10 mouse cellular contexts compared by ENCODE assay signal in genomic region chr6:91307972-91308371, GRCm38 (mm10).
A peak's percentile ranks its signal among the peaks of the same experiment; 100 is the strongest.
DNase-seq lines count a peak whose midpoint lies in the region; ATAC-seq and TF ChIP-seq lines count a peak whose summit lies in the region.
"Had no signal": no experiment of that assay in that cellular context is flagged by ENCODE, and none has a peak within 500 bp of the region (broad histone marks: within the 10 kb centered on the region; RNA-seq: fewer than 3 reads in every experiment).

No protein-coding gene starts in this region.

- no peaks in the 10 kb centered on the region for H3K79me2 ChIP-seq in MEL (ENCODE audit: control insufficient read depth, insufficient read depth, low read length, poor library complexity)

- no peak overlapping the region for H3K27ac ChIP-seq in kidney, adult 2 months (ENCODE audit: insufficient read depth, low read depth, low read length)
- no peak overlapping the region for H3K27ac ChIP-seq in MEL (ENCODE audit: control insufficient read depth, low read depth, low read length)
- peak overlapping the region; percentile 74 for H3K27ac ChIP-seq in forebrain, embryonic 14.5 days (ENCODE audit: low read depth, low read length)
- H3K27ac ChIP-seq: embryonic facial prominence, embryonic 12.5 days had no signal

- no peaks in the 10 kb centered on the region for H3K4me1 ChIP-seq in kidney, adult 2 months (ENCODE audit: control insufficient read depth, insufficient read depth, low read length)
- H3K4me1 ChIP-seq in MEL (ENCODE audit: control insufficient read depth in 1 of 2, insufficient read depth in 2 of 2, low read length in 2 of 2) = peaks cover 0 to 3% of the 10 kb centered on the region in 2 experiments; a peak in 1 of 4 replicates
- peaks cover 1% of the 10 kb centered on the region; the same call in 1 of the 2 replicates for H3K4me1 ChIP-seq in forebrain, embryonic 14.5 days (ENCODE audit: control insufficient read depth, insufficient read depth, low read length)
- H3K4me1 ChIP-seq: embryonic facial prominence, embryonic 12.5 days had no signal

- no peaks in the 10 kb centered on the region for H3K36me3 ChIP-seq in kidney, adult 2 months (ENCODE audit: control insufficient read depth, insufficient read depth, low read length)
- H3K36me3 ChIP-seq in MEL (ENCODE audit: control insufficient read depth in 1 of 2, insufficient read depth in 2 of 2, low read length in 2 of 2) = no peaks in the 10 kb centered on the region
- H3K36me3 ChIP-seq in forebrain, embryonic 14.5 days (ENCODE audit: control insufficient read depth, insufficient read depth, low read length) = no peaks in the 10 kb centered on the region
- H3K36me3 ChIP-seq: embryonic facial prominence, embryonic 12.5 days had no signal

- H3K9ac ChIP-seq in MEL (ENCODE audit: control insufficient read depth, low read depth, low read length, poor library complexity, severe bottlenecking) = no peak overlapping the region
- no peak overlapping the region for H3K9ac ChIP-seq in forebrain, embryonic 14.5 days (ENCODE audit: low read length)
- H3K9ac ChIP-seq: embryonic facial prominence, embryonic 12.5 days had no signal

- peak; percentile 22 for DNase-seq in kidney, adult 2 months
- DNase-seq in kidney, adult 18-20 months = no peak
- DNase-seq in MEL (ENCODE audit: low read depth, low spot score) = no peak
- peak; percentile 97 for DNase-seq in forebrain, embryonic 14.5 days (ENCODE audit: low spot score)
- DNase-seq in lung, postnatal 10 days = peak; percentile 79
- no peak for DNase-seq in B cell, adult 2 months
- no peak for DNase-seq in thymus, postnatal 36 days
- DNase-seq: adrenal gland, postnatal 25 days; thymus, postnatal 4 days had no signal

- TF ChIP-seq EP300 in MEL (IDR thresholded peaks at IDR 0.05; ENCODE audit: low read depth in 1 of 2, low read length in 2 of 2) = no peak

- no peak for TF ChIP-seq POLR2A in kidney, adult 2 months (IDR thresholded peaks at IDR 0.05; ENCODE audit: low read depth, low read length)
- no peak for TF ChIP-seq POLR2A in MEL (IDR thresholded peaks at IDR 0.05; ENCODE audit: control insufficient read depth in 1 of 2, insufficient read depth in 1 of 2, low read depth in 1 of 2, low read length in 2 of 2, poor library complexity in 1 of 2)

- H3K4me2 ChIP-seq in forebrain, embryonic 14.5 days (ENCODE audit: low read length) = no peak overlapping the region
- H3K4me2 ChIP-seq: embryonic facial prominence, embryonic 12.5 days had no signal

- ATAC-seq in forebrain, embryonic 14.5 days = peak; percentile 87

- TF ChIP-seq RAD21 in MEL (IDR thresholded peaks at IDR 0.05; ENCODE audit: low read depth, low read length) = no peak

- no peaks in the 10 kb centered on the region for H3K27me3 ChIP-seq in kidney, adult 2 months (replicated peaks; ENCODE audit: control insufficient read depth, insufficient read depth, low read length)
- peaks cover 0 to 2% of the 10 kb centered on the region in 2 experiments; a peak in 2 of 4 replicates for H3K27me3 ChIP-seq in MEL (ENCODE audit: control insufficient read depth in 1 of 2, insufficient read depth in 2 of 2, low read length in 2 of 2)
- H3K27me3 ChIP-seq in forebrain, embryonic 14.5 days (replicated peaks; ENCODE audit: control insufficient read depth, insufficient read depth, low read length) = no peaks in the 10 kb centered on the region
- H3K27me3 ChIP-seq: embryonic facial prominence, embryonic 12.5 days had no signal

- H3K4me3 ChIP-seq in kidney, adult 2 months (ENCODE audit: insufficient read depth, low read depth, low read length) = no peak overlapping the region
- no peak overlapping the region for H3K4me3 ChIP-seq in MEL (ENCODE audit: control insufficient read depth in 1 of 2, insufficient read depth in 1 of 2, low read depth in 2 of 2, low read length in 2 of 2)
- no peak overlapping the region for H3K4me3 ChIP-seq in forebrain, embryonic 14.5 days (ENCODE audit: low read depth, low read length)
- H3K4me3 ChIP-seq: embryonic facial prominence, embryonic 12.5 days had no signal

- no peaks in the 10 kb centered on the region for H3K9me3 ChIP-seq in MEL (replicated peaks; ENCODE audit: insufficient read depth, low read length)
- no peaks in the 10 kb centered on the region for H3K9me3 ChIP-seq in forebrain, embryonic 14.5 days (replicated peaks; ENCODE audit: control insufficient read depth, low read length)
- H3K9me3 ChIP-seq: embryonic facial prominence, embryonic 12.5 days had no signal

- 29% methylated on average over 1 of the region's 1 CpGs for WGBS in kidney, adult 2 months
- 18% methylated on average over 1 of the region's 1 CpGs for WGBS in forebrain, embryonic 14.5 days

- TF ChIP-seq CTCF in kidney, adult 2 months (conservative IDR thresholded peaks at IDR 0.05; ENCODE audit: insufficient read depth, insufficient read length, low read depth, low read length) = no peak
- TF ChIP-seq CTCF in MEL (IDR thresholded peaks at IDR 0.05 in 2 of 3, conservative IDR thresholded peaks at IDR 0.05 in 1 of 3; ENCODE audit: control insufficient read depth in 1 of 3, insufficient read depth in 1 of 3, low read depth in 2 of 3, low read length in 3 of 3, poor library complexity in 1 of 3, severe bottlenecking in 1 of 3) = no peak

TF ChIP-seq in MEL, 35 proteins besides CTCF, POLR2A, EP300 and RAD21:
- TF ChIP-seq HCFC1 (IDR thresholded peaks at IDR 0.05; ENCODE audit: low read depth, low read length) (peak; percentile 31; the same call in 1 of the 2 replicates), TAL1 (IDR thresholded peaks at IDR 0.05; ENCODE audit: low read length) (no peak)

Comparison
In these comparisons a context has a peak if more than half of its experiments do, and no peak if none do; other contexts are left out.
1. DNase-seq: peak in kidney, adult 2 months (single experiment), forebrain, embryonic 14.5 days (single experiment) and lung, postnatal 10 days (single experiment); none in kidney, adult 18-20 months (single experiment), MEL (single experiment), B cell, adult 2 months (0 of 2) and thymus, postnatal 36 days (0 of 2).